Mouse (Mus musculus): ENCODE measurements around the gene Slc22a4. TPM values are rescaled to one million over a fixed set of nuclear protein-coding genes. Genes with fewer than 3 reads are reported as not detected.

Slc22a4 gene
- polyA plus RNA-seq, 2 experiments: 2.7 to 5.2 TPM

- Histone ChIP-seq H3K4me1 (ENCODE audit: control insufficient read depth, insufficient read depth, low read length) (no peaks in the 10 kb centered on the region), H3K4me3 (replicated peaks; ENCODE audit: low read length) (no peak overlapping the region), H3K27ac (replicated peaks; ENCODE audit: low read depth, low read length) (no peak overlapping the region), H3K9ac (ENCODE audit: low read depth, low read length, severe bottlenecking) (no peak overlapping the region), H3K4me2 (replicated peaks; ENCODE audit: low read depth, low read length, severe bottlenecking) (no peak overlapping the region), H3K27me3 (ENCODE audit: control insufficient read depth, insufficient read depth, low read length) (no peaks in the 10 kb centered on the region), H3K36me3 (ENCODE audit: control insufficient read depth, insufficient read depth, low read length) (no peaks in the 10 kb centered on the region), H3K9me3 (ENCODE audit: control insufficient read depth, low read length) (no peaks in the 10 kb centered on the region)
- no peak for ATAC-seq (ENCODE audit: low FRiP score, low read depth)
- TF ChIP-seq POLR2A (IDR thresholded peaks at IDR 0.05; ENCODE audit: borderline replicate concordance, extremely low read depth, insufficient read depth, insufficient read length): no peak
- 90% methylated on average over 5 of the region's 5 CpGs for WGBS
- no peak for DNase-seq (ENCODE audit: low spot score)
Measured at GRCm38 (mm10) chr11:54021396-54022093, 6.3 kb downstream of the Slc22a4 start.

DNA sequence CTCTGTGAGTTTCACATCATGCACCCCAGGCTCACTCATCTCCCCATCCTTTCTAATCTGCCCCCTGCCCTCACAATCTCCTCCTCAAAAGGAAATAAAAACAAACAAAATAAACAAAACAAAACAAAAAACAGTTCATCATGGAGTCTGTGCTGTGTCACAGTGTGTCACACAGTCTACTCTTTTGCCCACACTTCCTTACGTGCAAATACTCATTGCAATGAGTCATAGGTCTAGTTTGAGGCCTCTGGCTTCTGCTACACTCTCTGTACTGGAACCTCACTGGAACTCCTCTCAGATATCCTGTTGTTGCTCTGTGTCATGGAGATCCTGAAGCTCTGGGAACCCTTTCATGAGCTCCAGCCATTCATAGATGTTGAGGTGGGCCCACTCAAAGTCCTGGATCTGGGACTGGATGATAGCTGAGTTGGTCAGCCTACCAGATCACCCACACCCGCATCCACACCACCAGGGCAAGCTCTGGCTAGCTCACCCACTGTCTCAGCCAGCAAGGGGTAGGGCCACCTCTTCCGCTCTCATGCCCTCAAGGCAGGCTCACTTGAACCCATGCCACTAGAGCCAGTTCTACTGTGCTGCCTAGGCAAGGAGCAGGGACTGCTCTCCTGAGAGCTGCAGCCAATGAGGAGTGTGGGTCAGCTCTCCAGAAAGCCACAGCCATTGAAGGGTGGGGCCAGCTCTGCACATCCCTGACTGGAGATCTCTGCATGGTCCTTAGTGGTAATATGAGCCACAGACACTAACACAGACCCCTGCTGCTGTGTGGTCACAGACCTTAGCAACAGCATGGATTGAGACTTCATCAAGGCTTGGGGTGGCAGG lies 8.8 kb downstream of the Slc22a4 start:
- H3K9me3 ChIP-seq (ENCODE audit: control insufficient read depth, low read length): no peaks in the 10 kb centered on the region
- no peaks in the 10 kb centered on the region for H3K27me3 ChIP-seq (ENCODE audit: control insufficient read depth, insufficient read depth, low read length)
- no peak for TF ChIP-seq POLR2A (IDR thresholded peaks at IDR 0.05; ENCODE audit: borderline replicate concordance, extremely low read depth, insufficient read depth, insufficient read length)
- no peak overlapping the region for H3K27ac ChIP-seq (replicated peaks; ENCODE audit: low read depth, low read length)
- WGBS: 79% methylated on average over 3 of the region's 3 CpGs
- H3K4me2 ChIP-seq (replicated peaks; ENCODE audit: low read depth, low read length, severe bottlenecking): no peak overlapping the region
- no peak overlapping the region for H3K4me3 ChIP-seq (replicated peaks; ENCODE audit: low read length)
- DNase-seq (ENCODE audit: low spot score) (no peak), ATAC-seq (ENCODE audit: low FRiP score, low read depth) (no peak)
- no peak overlapping the region for H3K9ac ChIP-seq (ENCODE audit: low read depth, low read length, severe bottlenecking)
- H3K36me3 ChIP-seq (ENCODE audit: control insufficient read depth, insufficient read depth, low read length): no peaks in the 10 kb centered on the region
- no peaks in the 10 kb centered on the region for H3K4me1 ChIP-seq (ENCODE audit: control insufficient read depth, insufficient read depth, low read length)

DNA sequence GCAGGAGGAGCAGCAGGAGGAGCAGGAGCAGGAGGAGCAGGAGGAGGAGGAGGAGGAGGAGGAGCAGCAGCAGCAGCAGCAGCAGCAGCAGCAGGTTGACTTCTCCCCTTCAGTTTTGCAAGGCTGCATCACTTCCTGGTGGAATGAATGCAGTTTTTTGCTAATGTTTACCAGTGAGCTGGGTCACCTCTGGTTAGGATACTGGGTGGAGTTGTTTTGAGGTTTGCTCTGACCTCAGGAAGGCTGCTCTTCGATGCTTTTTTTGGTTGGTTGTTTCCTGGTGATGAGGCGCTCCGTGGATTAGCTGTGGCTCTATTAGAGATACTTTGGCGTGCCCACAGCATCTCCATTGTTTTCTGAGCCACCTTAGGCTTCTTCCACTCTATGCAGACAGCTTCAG lies 10.3 kb downstream of the Slc22a4 start:
- Histone ChIP-seq H3K27me3 (ENCODE audit: control insufficient read depth, insufficient read depth, low read length) (no peaks in the 10 kb centered on the region), H3K9ac (ENCODE audit: low read depth, low read length, severe bottlenecking) (no peak overlapping the region), H3K4me3 (replicated peaks; ENCODE audit: low read length) (no peak overlapping the region), H3K4me2 (replicated peaks; ENCODE audit: low read depth, low read length, severe bottlenecking) (no peak overlapping the region), H3K9me3 (ENCODE audit: control insufficient read depth, low read length) (no peaks in the 10 kb centered on the region), H3K4me1 (ENCODE audit: control insufficient read depth, insufficient read depth, low read length) (no peaks in the 10 kb centered on the region), H3K27ac (replicated peaks; ENCODE audit: low read depth, low read length) (no peak overlapping the region), H3K36me3 (ENCODE audit: control insufficient read depth, insufficient read depth, low read length) (no peaks in the 10 kb centered on the region)
- DNase-seq (ENCODE audit: low spot score): no peak
- no peak for ATAC-seq (ENCODE audit: low FRiP score, low read depth)
- no peak for TF ChIP-seq POLR2A (IDR thresholded peaks at IDR 0.05; ENCODE audit: borderline replicate concordance, extremely low read depth, insufficient read depth, insufficient read length)
- WGBS: 71% methylated on average over 4 of the region's 4 CpGs

DNA sequence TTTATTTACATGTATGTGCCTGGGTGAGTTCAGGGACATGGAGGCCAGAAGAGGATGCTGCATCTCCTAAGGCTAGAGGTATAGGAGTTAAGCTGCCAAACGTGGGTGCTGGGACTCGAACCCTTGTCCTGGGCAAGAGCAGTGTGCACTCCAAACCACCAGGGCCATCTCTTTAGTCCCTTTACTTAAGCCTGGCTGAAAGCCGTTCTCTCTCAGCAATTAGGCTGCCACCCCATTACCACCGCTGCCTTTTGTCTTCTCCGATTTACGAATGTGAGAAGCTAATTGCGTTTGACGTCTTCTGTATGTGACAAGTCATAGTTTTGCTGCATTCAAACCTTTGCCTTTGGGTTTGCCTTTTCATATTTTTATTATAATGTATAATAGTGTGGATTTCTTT lies 11.8 kb downstream of the Slc22a4 start:
- ATAC-seq (ENCODE audit: low FRiP score, low read depth): no peak
- DNase-seq (ENCODE audit: low spot score): no peak

DNA sequence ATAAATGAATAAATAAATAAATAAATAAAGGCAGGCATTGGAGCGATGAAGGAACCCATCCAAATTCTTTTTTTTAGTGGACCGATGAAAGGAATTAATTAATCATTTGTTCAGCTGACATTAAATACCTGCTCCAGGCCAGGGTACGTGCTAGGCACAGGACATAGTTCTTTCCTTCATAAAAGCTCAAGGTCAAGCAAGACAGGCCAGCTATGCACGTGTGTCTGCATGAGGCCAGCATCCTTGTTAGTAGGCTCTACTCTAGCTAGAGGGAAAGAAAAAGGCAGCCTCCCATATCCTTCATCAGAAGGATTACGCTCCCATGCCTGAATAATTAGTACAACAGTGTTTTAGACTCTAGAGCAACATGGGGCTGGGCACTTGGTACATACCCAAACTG lies 14.9 kb downstream of the Slc22a4 start:
- H3K36me3 ChIP-seq (ENCODE audit: control insufficient read depth, insufficient read depth, low read length): no peaks in the 10 kb centered on the region
- no peaks in the 10 kb centered on the region for H3K9me3 ChIP-seq (ENCODE audit: control insufficient read depth, low read length)
- no peak overlapping the region for H3K4me3 ChIP-seq (replicated peaks; ENCODE audit: low read length)
- DNase-seq (ENCODE audit: low spot score) (no peak), ATAC-seq (ENCODE audit: low FRiP score, low read depth) (no peak)
- H3K27ac ChIP-seq (replicated peaks; ENCODE audit: low read depth, low read length): no peak overlapping the region
- WGBS: 79% methylated on average over 5 of the region's 5 CpGs
- TF ChIP-seq POLR2A (IDR thresholded peaks at IDR 0.05; ENCODE audit: borderline replicate concordance, extremely low read depth, insufficient read depth, insufficient read length): no peak
- no peak overlapping the region for H3K4me2 ChIP-seq (replicated peaks; ENCODE audit: low read depth, low read length, severe bottlenecking)
- peaks cover 10% of the 10 kb centered on the region for H3K4me1 ChIP-seq (ENCODE audit: control insufficient read depth, insufficient read depth, low read length)
- no peak overlapping the region for H3K9ac ChIP-seq (ENCODE audit: low read depth, low read length, severe bottlenecking)
- no peaks in the 10 kb centered on the region for H3K27me3 ChIP-seq (ENCODE audit: control insufficient read depth, insufficient read depth, low read length)

More for the DNA sequence above, 11.8 kb downstream of the Slc22a4 start:
- H3K27ac ChIP-seq (replicated peaks; ENCODE audit: low read depth, low read length): no peak overlapping the region
- no peak overlapping the region for H3K4me3 ChIP-seq (replicated peaks; ENCODE audit: low read length)
- no peak for TF ChIP-seq POLR2A (IDR thresholded peaks at IDR 0.05; ENCODE audit: borderline replicate concordance, extremely low read depth, insufficient read depth, insufficient read length)
- no peaks in the 10 kb centered on the region for H3K27me3 ChIP-seq (ENCODE audit: control insufficient read depth, insufficient read depth, low read length)
- H3K4me2 ChIP-seq (replicated peaks; ENCODE audit: low read depth, low read length, severe bottlenecking): no peak overlapping the region
- WGBS: 56% methylated on average over 8 of the region's 8 CpGs
- H3K9me3 ChIP-seq (ENCODE audit: control insufficient read depth, low read length): no peaks in the 10 kb centered on the region
- no peaks in the 10 kb centered on the region for H3K4me1 ChIP-seq (ENCODE audit: control insufficient read depth, insufficient read depth, low read length)
- no peak overlapping the region for H3K9ac ChIP-seq (ENCODE audit: low read depth, low read length, severe bottlenecking)
- H3K36me3 ChIP-seq (ENCODE audit: control insufficient read depth, insufficient read depth, low read length): no peaks in the 10 kb centered on the region
